9 mouse cellular contexts compared by ENCODE assay signal in genomic region chr17:84085232-84085631, GRCm38 (mm10).
DNase-seq lines count a peak whose midpoint lies in the region; ATAC-seq and TF ChIP-seq lines count a peak whose summit lies in the region.
"Had no signal": no experiment of that assay in that cellular context is flagged by ENCODE, and none has a peak within 500 bp of the region (broad histone marks: within the 10 kb centered on the region; RNA-seq: fewer than 3 reads in every experiment).

No protein-coding gene starts in this region.

- no peak overlapping the region for H3K4me2 ChIP-seq in kidney, embryonic 16.5 days (replicated peaks; ENCODE audit: low read depth, low read length)
- H3K4me2 ChIP-seq in intestine, embryonic 14.5 days (ENCODE audit: low read length): no peak overlapping the region

- TF ChIP-seq CTCF in C2C12 (IDR thresholded peaks at IDR 0.05; ENCODE audit: control insufficient read depth, insufficient read depth, insufficient read length): no peak

- no peak overlapping the region for H3K9ac ChIP-seq in kidney, embryonic 16.5 days (replicated peaks; ENCODE audit: low read length)
- H3K9ac ChIP-seq in intestine, embryonic 14.5 days (ENCODE audit: low read length): no peak overlapping the region

- no peaks in the 10 kb centered on the region for H3K79me2 ChIP-seq in C2C12 (ENCODE audit: control insufficient read depth, insufficient read depth)

- H3K27ac ChIP-seq in kidney, embryonic 16.5 days (ENCODE audit: low read length): peak overlapping the region; percentile 67; the same call in 1 of the 2 replicates
- H3K27ac ChIP-seq in intestine, embryonic 14.5 days (ENCODE audit: low read depth): peak overlapping the region; percentile 18; the same call in 1 of the 2 replicates

- DNase-seq in adrenal gland, adult (ENCODE audit: inconsistent age in 2 of 2, low spot score in 1 of 2): peak; percentile 29 to 61
- no peak for DNase-seq in adrenal gland, postnatal 4 days (ENCODE audit: low spot score in 2 of 2)
- DNase-seq in kidney, adult 8-10 months: no peak
- DNase-seq in intestine, embryonic 14.5 days (ENCODE audit: low spot score): no peak
- DNase-seq in embryo, embryonic 11 days: no peak
- DNase-seq: thymus, postnatal 36 days had no signal

- H3K4me1 ChIP-seq in kidney, embryonic 16.5 days (ENCODE audit: insufficient read depth, low read length): peaks cover 34% of the 10 kb centered on the region
- peaks cover 28% of the 10 kb centered on the region for H3K4me1 ChIP-seq in intestine, embryonic 14.5 days (replicated peaks; ENCODE audit: control insufficient read depth, insufficient read depth, low read length)

- WGBS in kidney, embryonic 16.5 days: 85% methylated on average over 10 of the region's 10 CpGs
- 86% methylated on average over 10 of the region's 10 CpGs for WGBS in intestine, embryonic 14.5 days

- no peak for ATAC-seq in kidney, embryonic 16.5 days (ENCODE audit: low FRiP score, low TSS enrichment)
- ATAC-seq in intestine, embryonic 14.5 days (replicated peaks; ENCODE audit: low FRiP score, low TSS enrichment, low read depth): no peak
- ATAC-seq in monocyte, adult 5-6 weeks (replicated peaks; ENCODE audit: insufficient number of reproducible peaks, low FRiP score, low TSS enrichment, poor library complexity, severe bottlenecking): no peak

- no peaks in the 10 kb centered on the region for H3K79me3 ChIP-seq in C2C12 (ENCODE audit: low read depth)

- H3K36me3 ChIP-seq in kidney, embryonic 16.5 days (ENCODE audit: insufficient read depth, low read length): no peaks in the 10 kb centered on the region
- no peaks in the 10 kb centered on the region for H3K36me3 ChIP-seq in C2C12 (ENCODE audit: control insufficient read depth, insufficient read depth)
- no peaks in the 10 kb centered on the region for H3K36me3 ChIP-seq in intestine, embryonic 14.5 days (ENCODE audit: control insufficient read depth, insufficient read depth, low read length)

- H3K9me3 ChIP-seq in kidney, embryonic 16.5 days (ENCODE audit: low read length): no peaks in the 10 kb centered on the region
- no peaks in the 10 kb centered on the region for H3K9me3 ChIP-seq in intestine, embryonic 14.5 days (ENCODE audit: control insufficient read depth, low read length)

- H3K27me3 ChIP-seq in kidney, embryonic 16.5 days (ENCODE audit: insufficient read depth, low read length): no peaks in the 10 kb centered on the region
- no peaks in the 10 kb centered on the region for H3K27me3 ChIP-seq in C2C12 (ENCODE audit: control insufficient read depth, insufficient read depth, insufficient read length)
- no peaks in the 10 kb centered on the region for H3K27me3 ChIP-seq in intestine, embryonic 14.5 days (replicated peaks; ENCODE audit: control insufficient read depth, insufficient read depth, low read length)

- no peak overlapping the region for H3K4me3 ChIP-seq in kidney, embryonic 16.5 days (ENCODE audit: low read length)
- no peak overlapping the region for H3K4me3 ChIP-seq in C2C12 (ENCODE audit: insufficient read depth, poor library complexity, severe bottlenecking)
- no peak overlapping the region for H3K4me3 ChIP-seq in intestine, embryonic 14.5 days (ENCODE audit: low read depth, low read length)

- H3ac ChIP-seq in C2C12 (ENCODE audit: control insufficient read depth, insufficient read length, low read depth): no peak overlapping the region

TF ChIP-seq in C2C12, 6 proteins besides CTCF, POLR2A, EP300 and RAD21:
- TF ChIP-seq MAX (IDR thresholded peaks at IDR 0.05) (no peak), CEBPB (IDR thresholded peaks at IDR 0.05; ENCODE audit: low read depth) (no peak), MYOG (IDR thresholded peaks at IDR 0.05; ENCODE audit: control insufficient read depth, extremely low read depth, insufficient read length) (no peak), USF1 (IDR thresholded peaks at IDR 0.05; ENCODE audit: low read depth) (peak; percentile 58), FOSL1 (IDR thresholded peaks at IDR 0.05; ENCODE audit: insufficient read depth, low read length, poor library complexity, severe bottlenecking) (no peak), MYOD1 (IDR thresholded peaks at IDR 0.05; ENCODE audit: control insufficient read depth, insufficient read length, low read depth) (no peak)
TF ChIP-seq in C2C12: peak in this region for 1.

Comparison
In these comparisons a context has a peak if more than half of its experiments do, and no peak if none do; other contexts are left out.
1. DNase-seq: peak in adrenal gland, adult (2 of 2); none in adrenal gland, postnatal 4 days (0 of 2), kidney, adult 8-10 months (0 of 2), intestine, embryonic 14.5 days (single experiment) and embryo, embryonic 11 days (single experiment).